Mouse (Mus musculus): ENCODE results near the gene Gm49373. TPM values are rescaled to one million over a fixed set of nuclear protein-coding genes. Genes with fewer than 3 reads are reported as not detected.

Gm49373 gene
- total RNA-seq, 2 experiments from 2014 or later, result 1.4 to 1.5 TPM

DNA sequence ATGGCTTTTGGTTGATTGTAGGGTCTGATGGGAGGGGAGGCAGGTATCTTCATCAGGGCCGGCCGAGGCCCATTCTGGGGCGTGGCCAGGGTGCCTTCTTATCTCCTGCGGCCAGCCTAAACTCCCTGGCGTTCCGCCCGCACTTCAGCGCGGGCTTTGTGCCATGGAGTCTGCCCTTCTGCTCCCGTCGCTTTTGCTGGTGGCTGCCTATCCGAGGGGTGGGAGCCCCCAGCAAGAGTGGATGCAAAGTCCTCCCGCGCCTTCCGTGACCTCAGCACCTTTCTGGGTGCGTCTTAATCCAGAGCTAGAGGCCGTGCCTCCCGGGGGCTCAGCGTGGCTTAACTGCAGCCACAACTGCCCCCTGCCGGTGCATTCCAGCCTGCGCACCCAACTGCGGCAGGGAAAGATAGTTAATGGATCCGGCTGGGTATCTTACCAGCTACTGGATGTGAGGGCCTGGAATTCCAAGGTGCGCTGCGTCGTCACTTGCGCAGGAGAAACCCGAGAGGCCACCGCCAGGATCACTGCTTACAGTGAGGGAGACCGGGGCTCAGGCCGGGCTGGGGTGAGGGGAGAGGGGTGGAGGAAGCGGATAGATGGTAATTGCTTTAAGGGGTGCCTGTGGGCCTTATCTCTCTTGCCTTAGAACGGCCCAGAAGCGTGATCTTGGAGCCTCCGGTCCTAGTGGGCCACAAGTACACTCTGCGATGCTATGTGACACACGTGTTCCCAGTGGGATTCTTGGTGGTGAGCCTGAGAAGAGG is 43.4 kb downstream of the Gm49373 start, which contains the start of gene Icam4:
TSS of gene Icam4 (plus strand) at position 83 of the 764 bp plus-strand sequence.
- DNase-seq (ENCODE audit: low spot score in 2 of 2), result peak; percentile 81 to 85

DNA sequence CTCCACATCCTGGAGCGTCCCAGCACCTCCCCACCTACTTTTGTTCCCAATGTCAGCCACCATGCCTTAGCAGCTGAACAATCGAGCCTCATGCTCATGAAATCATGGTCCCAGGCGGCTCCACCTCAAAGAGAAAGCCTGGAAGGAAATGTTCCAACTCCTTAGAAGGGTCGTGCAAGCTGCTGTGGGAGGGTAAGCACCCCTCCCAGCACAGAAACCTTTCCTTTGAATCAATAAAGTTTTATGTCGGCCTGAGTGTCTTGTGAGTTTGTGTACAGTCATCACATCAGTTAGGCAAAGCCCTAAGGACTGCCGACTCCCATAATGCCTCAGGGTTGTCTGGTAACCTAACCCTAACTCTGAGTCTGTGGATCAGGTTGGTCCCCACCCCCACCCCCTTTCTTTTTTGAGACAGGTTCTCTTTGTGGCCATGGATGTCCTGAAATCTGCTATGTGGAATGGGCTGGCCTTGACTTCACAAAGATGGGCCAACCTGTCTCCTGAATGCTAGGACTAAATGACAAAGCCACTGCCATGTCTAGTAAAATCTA is 44.3 kb downstream of the Gm49373 start:
- DNase-seq (ENCODE audit: low spot score in 2 of 2), result no peak

GRCm38 (mm10) chr9:21027774-21028290 is 45.1 kb downstream of the Gm49373 start:
- DNase-seq (ENCODE audit: low spot score in 2 of 2), result no peak

- DNase-seq (ENCODE audit: low spot score in 2 of 2), result no peak
Observed at GRCm38 (mm10) chr9:21026849-21027248, 46.0 kb downstream of the Gm49373 start.

- no peak for DNase-seq (ENCODE audit: low spot score in 2 of 2)
Observed at GRCm38 (mm10) chr9:21025258-21025810, 47.6 kb downstream of the Gm49373 start.

GRCm38 (mm10) chr9:21022726-21023125 is 50.2 kb downstream of the Gm49373 start:
- DNase-seq (ENCODE audit: low spot score in 2 of 2), result no peak

DNA sequence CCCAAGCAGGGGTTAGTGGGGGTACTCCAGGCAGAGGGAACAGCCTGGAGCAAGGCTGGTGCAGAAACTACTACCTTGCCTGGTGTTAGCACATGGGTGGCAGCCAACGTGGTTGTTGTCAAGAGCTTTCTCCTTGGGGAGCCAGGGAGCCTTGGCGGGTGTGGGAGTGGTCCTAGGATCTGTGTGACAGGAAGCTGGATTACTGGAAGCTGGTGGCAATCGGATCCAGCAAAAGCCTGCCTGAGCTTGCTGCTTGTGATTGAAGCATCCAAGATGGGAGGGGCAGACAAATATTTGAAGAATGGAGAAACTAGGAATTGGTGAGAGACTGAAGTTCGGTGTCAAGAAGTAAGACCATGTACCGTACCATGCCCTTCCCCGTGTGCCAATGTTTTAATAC is 50.6 kb downstream of the Gm49373 start:
- DNase-seq (ENCODE audit: low spot score in 2 of 2), result no peak

- DNase-seq (ENCODE audit: low spot score in 2 of 2), result no peak
Observed at GRCm38 (mm10) chr9:21021363-21021762, 51.5 kb downstream of the Gm49373 start.

DNA sequence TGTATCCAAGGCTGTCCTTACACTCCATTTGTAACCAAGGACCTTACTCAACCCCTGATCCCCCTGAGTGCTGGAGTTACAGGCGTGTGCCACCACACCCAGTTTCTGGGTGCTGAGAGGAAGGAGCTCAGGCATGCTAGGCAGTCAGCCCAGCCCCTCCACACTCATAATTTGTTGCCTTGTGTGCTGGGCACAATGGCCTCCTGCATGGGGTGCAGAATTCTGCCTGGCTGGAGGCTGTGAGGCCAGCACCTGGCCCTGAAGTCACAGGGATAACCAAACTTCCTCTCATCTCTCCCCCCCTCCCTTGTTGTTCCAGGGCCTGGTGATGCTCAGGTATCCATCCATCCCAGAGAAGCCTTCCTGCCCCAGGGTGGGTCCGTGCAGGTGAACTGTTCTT is 54.3 kb downstream of the Gm49373 start:
- no peak for DNase-seq (ENCODE audit: low spot score in 2 of 2)

- DNase-seq (ENCODE audit: low spot score in 2 of 2), result no peak
Observed at GRCm38 (mm10) chr9:21017177-21017575, 55.7 kb downstream of the Gm49373 start.

GRCm38 (mm10) chr9:21016331-21017176 is 56.3 kb downstream of the Gm49373 start:
- DNase-seq (ENCODE audit: low spot score in 2 of 2), result no peak

DNA sequence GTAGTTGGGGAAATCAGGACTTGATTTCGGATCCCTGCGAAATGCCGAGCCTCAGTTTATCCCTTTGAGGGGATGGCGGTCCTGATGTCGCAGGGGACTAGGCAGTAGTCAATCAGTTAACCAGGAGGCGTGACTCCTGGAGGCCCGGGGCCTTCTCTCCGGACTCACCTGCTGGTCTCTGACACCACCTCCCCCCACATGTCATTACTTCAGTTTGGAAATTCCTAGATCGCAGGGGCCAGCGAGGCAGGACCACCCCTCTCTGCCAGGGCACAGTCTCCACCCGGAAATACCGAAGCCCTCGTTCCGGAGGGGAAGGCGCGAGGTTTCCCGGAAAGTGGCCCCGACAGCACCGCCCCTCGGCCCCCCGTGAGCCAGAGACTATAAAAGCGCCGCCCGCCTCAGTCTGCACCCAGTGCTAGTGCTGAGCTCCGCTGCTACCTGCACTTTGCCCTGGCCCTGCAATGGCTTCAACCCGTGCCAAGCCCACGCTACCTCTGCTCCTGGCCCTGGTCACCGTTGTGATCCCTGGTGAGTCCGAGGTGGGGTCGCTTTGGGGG is 57.2 kb downstream of the Gm49373 start, which contains the start of gene Icam1:
TSS of gene Icam1 (plus strand) at position 415 of the 560 bp plus-strand sequence.
- DNase-seq (ENCODE audit: low spot score in 2 of 2), result peak in 1 of 2 experiments; percentile 53

- DNase-seq (ENCODE audit: low spot score in 2 of 2), result peak; percentile 47 to 55
Observed at GRCm38 (mm10) chr9:21014691-21015570, 58.0 kb downstream of the Gm49373 start.

Small RNAs within 50 kb of the gene (microRNA-seq; reads per million reads assigned to microRNA genes)
- 0 reads per million in 2 experiments for gene Mir1900
- 0.67 to 0.98 reads per million in 2 experiments for gene Mir7082

Other genes with a start within 250 kb of the Gm49373 start
- 10 to 100 TPM; 48.2 to 55.5 TPM for gene A230050P20Rik, start 204.5 kb downstream of the Gm49373 start, total RNA-seq (2021)
- gene Angptl6, start 193.4 kb downstream of the Gm49373 start, total RNA-seq (2021), result 10 to 100 TPM; 10.4 to 12.8 TPM
- gene Ppan, start 184.9 kb downstream of the Gm49373 start, total RNA-seq (2021), result 10 to 100 TPM; 28.9 to 35.8 TPM
- 100 to 1,000 TPM; 137 to 144 TPM for gene Eif3g, start 174.5 kb downstream of the Gm49373 start, total RNA-seq (2021)
- gene Dnmt1, start 113.2 kb downstream of the Gm49373 start, total RNA-seq (2021), result 10 to 100 TPM; 47.4 to 52.1 TPM
- 1 to 10 TPM; 3.1 to 4.1 TPM for gene S1pr2, start 96.3 kb downstream of the Gm49373 start, total RNA-seq (2021)
- gene Mrpl4, start 70.4 kb downstream of the Gm49373 start, total RNA-seq (2021), result 10 to 100 TPM; 47.2 to 54.4 TPM
- 1 to 10 TPM; 3.0 to 3.9 TPM for gene Icam1, start 57.1 kb downstream of the Gm49373 start, total RNA-seq (2021)
- gene Icam4, start 43.7 kb downstream of the Gm49373 start, total RNA-seq (2021), result under 1 TPM in 1 of 2 experiments, not detected in 1; 0.56 TPM
- gene Icam5, start 41.0 kb downstream of the Gm49373 start, total RNA-seq (2021), result 100 to 1,000 TPM; 256 to 261 TPM
- 1 to 10 TPM; 1.7 to 2.4 TPM for gene Zglp1, start 6.0 kb downstream of the Gm49373 start, total RNA-seq (2021)
- gene Fdx1l, start 518 bp upstream of the Gm49373 start, total RNA-seq (2021), result 10 to 100 TPM; 53.7 to 55.2 TPM
- 1 to 10 TPM; 2.4 to 3.4 TPM for gene Gm38431, start 18.9 kb upstream of the Gm49373 start, total RNA-seq (2021)
- gene Raver1, start 18.9 kb upstream of the Gm49373 start, total RNA-seq (2021), result 10 to 100 TPM; 36.1 to 37.6 TPM
- 10 to 100 TPM; 12.7 to 14.0 TPM for gene Tyk2, start 58.1 kb upstream of the Gm49373 start, total RNA-seq (2021)
- 100 to 1,000 TPM; 136 to 139 TPM for gene Cdc37, start 76.9 kb upstream of the Gm49373 start, total RNA-seq (2021)
- gene Pde4a, start 92.6 kb upstream of the Gm49373 start, total RNA-seq (2021), result 10 to 100 TPM; 58.9 to 59.5 TPM
- gene Keap1, start 166.3 kb upstream of the Gm49373 start, total RNA-seq (2021), result 10 to 100 TPM; 51.7 to 56.5 TPM
- 1 to 10 TPM; 2.4 to 3.0 TPM for gene S1pr5, start 175.3 kb upstream of the Gm49373 start, total RNA-seq (2021)
- gene Atg4d, start 192.2 kb upstream of the Gm49373 start, total RNA-seq (2021), result 10 to 100 TPM; 28.8 to 29.4 TPM
- gene Kri1, start 214.9 kb upstream of the Gm49373 start, total RNA-seq (2021), result 10 to 100 TPM; 37.7 to 39.2 TPM
- gene Cdkn2d, start 218.3 kb upstream of the Gm49373 start, total RNA-seq (2021), result 10 to 100 TPM; 66.7 to 69.5 TPM
- gene Ap1m2, start 239.2 kb upstream of the Gm49373 start, total RNA-seq (2021), result 1 to 10 TPM in 1 of 2 experiments, under 1 TPM in 1; 0.45 to 1.3 TPM
- gene Slc44a2, start 247.6 kb upstream of the Gm49373 start, total RNA-seq (2021), result 10 to 100 TPM; 62.2 to 63.6 TPM